Mouse (Mus musculus) neural tube, embryonic 12.5 days (tissue): ENCODE measurements around the gene Abca12. TPM values are rescaled to one million over a fixed set of nuclear protein-coding genes. Genes with fewer than 3 reads are reported as not detected.

ENCODE experiments used
- ATAC-seq: fragments of 200-750 bp; cut with Nextera tagmentation; 2 replicates; pipeline ENCODE4 v1.8.0; 2017; ENCODE audit warnings: low read depth, mild to moderate bottlenecking, moderate TSS enrichment, moderate library complexity; ENCODE audit not compliant: low FRiP score
- H3K27ac ChIP-seq: fragments of 300-500 bp; sonication (generic); 2 replicates; pipeline ENCODE4 v1.5.1; 2016
- H3K27me3 ChIP-seq: fragments of 300-500 bp; sonication (generic); replicated peaks from 2 replicates; pipeline ENCODE4 v1.6.1; 2016; ENCODE audit warnings: mild to moderate bottlenecking
- H3K36me3 ChIP-seq: fragments of 300-500 bp; sonication (generic); 2 replicates; pipeline ENCODE4 v1.6.1; 2016; ENCODE audit warnings: mild to moderate bottlenecking
- H3K4me1 ChIP-seq: fragments of 300-500 bp; sonication (generic); 2 replicates; pipeline ENCODE4 v1.6.1; 2016
- H3K4me2 ChIP-seq: fragments of 300-500 bp; sonication (generic); replicated peaks from 2 replicates; pipeline ENCODE4 v1.6.1; 2016; ENCODE audit warnings: mild to moderate bottlenecking
- H3K4me3 ChIP-seq: fragments of 300-500 bp; sonication (generic); 2 replicates; pipeline ENCODE4 v1.5.1; 2016
- H3K9ac ChIP-seq: fragments of 300-500 bp; sonication (generic); 2 replicates; pipeline ENCODE4 v1.6.1; 2016; ENCODE audit warnings: mild to moderate bottlenecking
- H3K9me3 ChIP-seq: fragments of 300-500 bp; sonication (generic); 2 replicates; pipeline ENCODE4 v1.6.1; 2016; ENCODE audit warnings: mild to moderate bottlenecking
- WGBS: fragments of 180-500 bp; shearing (Covaris S2); methylation state at CpG from one replicate; pipeline ENCODE4 v1.1.7; 2016; 5-methylcytosine and 5-hydroxymethylcytosine counted together
- polyA plus RNA-seq: library from polyadenylated mRNA; unstranded; fragments of >200 nt; fragmentation: Nextera tagmentation; extraction: Ambion mirVana; gene quantifications from 2 replicates; pipeline ENCODE4 v1.2.1, GENCODE M21; 2016

The Abca12 gene
- 0.03 TPM in 1 of 2 replicates, not detected in the other for polyA plus RNA-seq

- no peak for ATAC-seq
Observed at GRCm38 (mm10) chr1:71414810-71415209, at the start of gene Abca12. Gene Abca12, minus strand, starts transcription at chr1:71414910.

GRCm38 (mm10) chr1:71457961-71458360, 43.3 kb upstream of the Abca12 start:
- ATAC-seq = no peak
- no peaks in the 10 kb centered on the region for H3K27me3 ChIP-seq
- H3K9ac ChIP-seq = no peak overlapping the region
- no peaks in the 10 kb centered on the region for H3K9me3 ChIP-seq
- no peak overlapping the region for H3K4me3 ChIP-seq
- no peaks in the 10 kb centered on the region for H3K4me1 ChIP-seq
- H3K27ac ChIP-seq = no peak overlapping the region
- WGBS = 88% methylated on average over 3 of the region's 3 CpGs
- no peak overlapping the region for H3K4me2 ChIP-seq
- no peaks in the 10 kb centered on the region for H3K36me3 ChIP-seq

More at GRCm38 (mm10) chr1:71414810-71415209, at the start of gene Abca12:
- Histone ChIP-seq H3K9ac (no peak within 1 kb of the TSS), H3K9me3 (no peaks in the 10 kb centered on the region), H3K27me3 (no peaks in the 10 kb centered on the region), H3K4me2 (no peak within 1 kb of the TSS), H3K27ac (no peak within 1 kb of the TSS), H3K36me3 (no peaks in the 10 kb centered on the region), H3K4me3 (no peak within 1 kb of the TSS), H3K4me1 (no peaks in the 10 kb centered on the region)
- WGBS = 84% methylated on average over 7 of the region's 7 CpGs

- Histone ChIP-seq H3K4me1 (no peaks in the 10 kb centered on the region), H3K4me3 (no peak overlapping the region), H3K4me2 (no peak overlapping the region), H3K27ac (no peak overlapping the region), H3K9ac (no peak overlapping the region), H3K27me3 (no peaks in the 10 kb centered on the region), H3K9me3 (no peaks in the 10 kb centered on the region), H3K36me3 (no peaks in the 10 kb centered on the region)
- no peak for ATAC-seq
- 93% methylated on average over 4 of the region's 4 CpGs for WGBS
Observed at GRCm38 (mm10) chr1:71447424-71447823, 32.7 kb upstream of the Abca12 start.

- no peaks in the 10 kb centered on the region for H3K27me3 ChIP-seq
- H3K9me3 ChIP-seq = no peaks in the 10 kb centered on the region
- H3K27ac ChIP-seq = no peak overlapping the region
- WGBS = 60% methylated on average over 13 of the region's 13 CpGs
- H3K4me1 ChIP-seq = no peaks in the 10 kb centered on the region
- H3K4me3 ChIP-seq = no peak overlapping the region
- no peak overlapping the region for H3K4me2 ChIP-seq
- H3K9ac ChIP-seq = no peak overlapping the region
- no peak for ATAC-seq
- H3K36me3 ChIP-seq = no peaks in the 10 kb centered on the region
Observed at GRCm38 (mm10) chr1:71421741-71422333, 7.1 kb upstream of the Abca12 start.

GRCm38 (mm10) chr1:71418467-71418866, 3.8 kb upstream of the Abca12 start:
- no peaks in the 10 kb centered on the region for H3K27me3 ChIP-seq
- H3K9me3 ChIP-seq = no peaks in the 10 kb centered on the region
- no peak overlapping the region for H3K27ac ChIP-seq
- no peak overlapping the region for H3K9ac ChIP-seq
- H3K4me3 ChIP-seq = no peak overlapping the region
- H3K4me2 ChIP-seq = no peak overlapping the region
- WGBS = 87% methylated on average over 5 of the region's 5 CpGs
- H3K36me3 ChIP-seq = no peaks in the 10 kb centered on the region
- H3K4me1 ChIP-seq = no peaks in the 10 kb centered on the region
- no peak for ATAC-seq

- Histone ChIP-seq H3K4me1 (no peaks in the 10 kb centered on the region), H3K9me3 (no peaks in the 10 kb centered on the region), H3K36me3 (no peaks in the 10 kb centered on the region), H3K4me2 (no peak overlapping the region), H3K4me3 (no peak overlapping the region), H3K27ac (no peak overlapping the region), H3K27me3 (no peaks in the 10 kb centered on the region), H3K9ac (no peak overlapping the region)
- WGBS = 87% methylated on average over 5 of the region's 5 CpGs
- ATAC-seq = no peak
Observed at GRCm38 (mm10) chr1:71417951-71418350, 3.2 kb upstream of the Abca12 start.

GRCm38 (mm10) chr1:71414084-71414483, 626 bp downstream of the Abca12 start:
- no peak overlapping the region for H3K4me3 ChIP-seq
- ATAC-seq = no peak
- 81% methylated on average over 4 of the region's 6 CpGs for WGBS

GRCm38 (mm10) chr1:71413114-71413513, 1.6 kb downstream of the Abca12 start:
- no peak for ATAC-seq
- no peak overlapping the region for H3K27ac ChIP-seq
- no peak overlapping the region for H3K9ac ChIP-seq
- no peak overlapping the region for H3K4me2 ChIP-seq
- H3K4me1 ChIP-seq = no peaks in the 10 kb centered on the region
- no peaks in the 10 kb centered on the region for H3K27me3 ChIP-seq
- H3K9me3 ChIP-seq = no peaks in the 10 kb centered on the region
- H3K36me3 ChIP-seq = no peaks in the 10 kb centered on the region
- no peak overlapping the region for H3K4me3 ChIP-seq
- 91% methylated on average over 11 of the region's 11 CpGs for WGBS

More at GRCm38 (mm10) chr1:71414084-71414483, 626 bp downstream of the Abca12 start:
- Histone ChIP-seq H3K9me3 (no peaks in the 10 kb centered on the region), H3K4me1 (no peaks in the 10 kb centered on the region), H3K27me3 (no peaks in the 10 kb centered on the region), H3K4me2 (no peak overlapping the region), H3K36me3 (no peaks in the 10 kb centered on the region), H3K9ac (no peak overlapping the region), H3K27ac (no peak overlapping the region)

GRCm38 (mm10) chr1:71407711-71408110, 7.0 kb downstream of the Abca12 start:
- no peak overlapping the region for H3K4me3 ChIP-seq
- H3K9ac ChIP-seq = no peak overlapping the region
- no peak for ATAC-seq
- 75% methylated on average over 7 of the region's 7 CpGs for WGBS
- no peak overlapping the region for H3K4me2 ChIP-seq
- H3K9me3 ChIP-seq = no peaks in the 10 kb centered on the region
- no peak overlapping the region for H3K27ac ChIP-seq
- no peaks in the 10 kb centered on the region for H3K4me1 ChIP-seq
- H3K27me3 ChIP-seq = no peaks in the 10 kb centered on the region
- H3K36me3 ChIP-seq = no peaks in the 10 kb centered on the region

- H3K9me3 ChIP-seq = no peaks in the 10 kb centered on the region
- WGBS = 82% methylated on average over 3 of the region's 3 CpGs
Observed at GRCm38 (mm10) chr1:71397635-71398034, 17.1 kb downstream of the Abca12 start.

GRCm38 (mm10) chr1:71396105-71396504, 18.6 kb downstream of the Abca12 start:
- no peak overlapping the region for H3K4me2 ChIP-seq
- no peaks in the 10 kb centered on the region for H3K27me3 ChIP-seq
- no peaks in the 10 kb centered on the region for H3K4me1 ChIP-seq
- H3K9ac ChIP-seq = no peak overlapping the region
- H3K27ac ChIP-seq = no peak overlapping the region
- WGBS = 89% methylated on average over 5 of the region's 5 CpGs
- no peak overlapping the region for H3K4me3 ChIP-seq
- H3K36me3 ChIP-seq = no peaks in the 10 kb centered on the region
- no peaks in the 10 kb centered on the region for H3K9me3 ChIP-seq
- ATAC-seq = no peak

More at GRCm38 (mm10) chr1:71397635-71398034, 17.1 kb downstream of the Abca12 start:
- Histone ChIP-seq H3K9ac (no peak overlapping the region), H3K4me2 (no peak overlapping the region), H3K36me3 (no peaks in the 10 kb centered on the region), H3K27ac (no peak overlapping the region), H3K4me3 (no peak overlapping the region), H3K27me3 (no peaks in the 10 kb centered on the region), H3K4me1 (no peaks in the 10 kb centered on the region)
- ATAC-seq = no peak

GRCm38 (mm10) chr1:71394177-71394576, 20.5 kb downstream of the Abca12 start:
- Histone ChIP-seq H3K4me3 (no peak overlapping the region), H3K36me3 (no peaks in the 10 kb centered on the region), H3K9me3 (no peaks in the 10 kb centered on the region), H3K4me1 (no peaks in the 10 kb centered on the region), H3K9ac (no peak overlapping the region), H3K4me2 (no peak overlapping the region), H3K27ac (no peak overlapping the region), H3K27me3 (no peaks in the 10 kb centered on the region)
- ATAC-seq = no peak
- WGBS = 66% methylated on average over 2 of the region's 2 CpGs

- no peak overlapping the region for H3K9ac ChIP-seq
- H3K27me3 ChIP-seq = no peaks in the 10 kb centered on the region
- H3K36me3 ChIP-seq = no peaks in the 10 kb centered on the region
- no peak overlapping the region for H3K27ac ChIP-seq
- ATAC-seq = no peak
- no peaks in the 10 kb centered on the region for H3K4me1 ChIP-seq
- no peaks in the 10 kb centered on the region for H3K9me3 ChIP-seq
- WGBS = 89% methylated on average over 8 of the region's 8 CpGs
- H3K4me3 ChIP-seq = no peak overlapping the region
- no peak overlapping the region for H3K4me2 ChIP-seq
Observed at GRCm38 (mm10) chr1:71393489-71393888, 21.2 kb downstream of the Abca12 start.
